Mouse (Mus musculus): Measurements from ENCODE around the gene Fscn1. TPM values are rescaled to one million over a fixed set of nuclear protein-coding genes. Genes with fewer than 3 reads are reported as not detected.

The Fscn1 gene
- polyA plus RNA-seq, 1 experiment from 2014 or later = 728 TPM

DNA sequence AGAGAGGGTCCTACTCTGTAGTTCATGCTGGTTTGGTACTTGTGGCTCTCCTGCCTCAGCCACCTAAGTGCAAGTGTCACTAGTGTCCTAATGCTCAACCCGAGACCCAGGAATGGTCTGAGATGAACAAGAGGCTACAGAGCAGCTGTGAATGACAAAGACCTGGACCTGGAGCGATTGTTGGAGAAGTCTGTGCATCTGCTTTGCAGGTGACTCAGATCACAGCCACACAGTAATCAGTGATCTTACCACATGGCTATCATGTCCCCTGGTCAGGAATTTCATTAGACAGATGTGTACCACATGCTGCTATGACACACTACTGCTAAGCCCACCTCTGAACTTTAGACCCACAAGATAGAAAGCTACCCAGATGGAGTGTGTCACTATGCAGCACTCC, 34.6 kb downstream of the Fscn1 start:
- DNase-seq (ENCODE audit: low spot score) = no peak
- Histone ChIP-seq H3K4me3 (ENCODE audit: low read depth, low read length) (no peak overlapping the region), H3K27ac (ENCODE audit: low read depth, low read length) (no peak overlapping the region), H3K36me3 (ENCODE audit: control insufficient read depth, insufficient read depth, low read length) (no peaks in the 10 kb centered on the region; the same call in 1 of the 2 replicates), H3K9ac (ENCODE audit: low read length) (no peak overlapping the region), H3K4me1 (replicated peaks; ENCODE audit: control insufficient read depth, insufficient read depth, low read length) (no peaks in the 10 kb centered on the region), H3K27me3 (ENCODE audit: control insufficient read depth, insufficient read depth, low read length) (no peaks in the 10 kb centered on the region), H3K9me3 (ENCODE audit: control insufficient read depth, low read length) (no peaks in the 10 kb centered on the region), H3K4me2 (ENCODE audit: low read depth, low read length, severe bottlenecking) (no peak overlapping the region)
- ATAC-seq (replicated peaks; ENCODE audit: low FRiP score) = no peak
- WGBS = 91% methylated on average over 2 of the region's 2 CpGs

DNA sequence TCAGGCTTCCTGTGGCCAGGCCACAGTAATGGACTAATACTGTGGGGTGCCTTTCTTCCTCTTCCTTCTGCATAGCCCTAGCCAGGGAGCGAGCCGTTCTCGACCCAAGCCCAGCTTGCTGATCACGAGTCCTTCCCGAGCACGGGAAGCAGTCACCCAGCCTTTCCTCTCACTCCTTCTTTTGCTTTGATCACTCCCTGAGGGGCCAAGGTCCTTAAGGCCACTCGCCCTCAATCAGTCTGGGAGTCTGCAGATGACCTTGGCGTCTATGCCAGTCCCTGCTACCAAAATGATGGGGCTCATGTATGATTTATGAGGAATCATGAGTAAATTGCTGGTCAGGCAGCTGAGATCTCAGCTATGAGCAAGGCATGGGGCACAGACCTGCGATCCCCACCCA, 37.4 kb downstream of the Fscn1 start:
- H3K4me1 ChIP-seq (replicated peaks; ENCODE audit: control insufficient read depth, insufficient read depth, low read length) = no peaks in the 10 kb centered on the region
- DNase-seq (ENCODE audit: low spot score) (no peak), ATAC-seq (replicated peaks; ENCODE audit: low FRiP score) (no peak)
- 87% methylated on average over 9 of the region's 9 CpGs for WGBS
- no peak overlapping the region for H3K27ac ChIP-seq (ENCODE audit: low read depth, low read length)
- no peak overlapping the region for H3K4me3 ChIP-seq (ENCODE audit: low read depth, low read length)
- H3K36me3 ChIP-seq (ENCODE audit: control insufficient read depth, insufficient read depth, low read length) = no peaks in the 10 kb centered on the region; the same call in 1 of the 2 replicates
- H3K27me3 ChIP-seq (ENCODE audit: control insufficient read depth, insufficient read depth, low read length) = no peaks in the 10 kb centered on the region
- no peaks in the 10 kb centered on the region for H3K9me3 ChIP-seq (ENCODE audit: control insufficient read depth, low read length)
- H3K9ac ChIP-seq (ENCODE audit: low read length) = no peak overlapping the region
- H3K4me2 ChIP-seq (ENCODE audit: low read depth, low read length, severe bottlenecking) = no peak overlapping the region

DNA sequence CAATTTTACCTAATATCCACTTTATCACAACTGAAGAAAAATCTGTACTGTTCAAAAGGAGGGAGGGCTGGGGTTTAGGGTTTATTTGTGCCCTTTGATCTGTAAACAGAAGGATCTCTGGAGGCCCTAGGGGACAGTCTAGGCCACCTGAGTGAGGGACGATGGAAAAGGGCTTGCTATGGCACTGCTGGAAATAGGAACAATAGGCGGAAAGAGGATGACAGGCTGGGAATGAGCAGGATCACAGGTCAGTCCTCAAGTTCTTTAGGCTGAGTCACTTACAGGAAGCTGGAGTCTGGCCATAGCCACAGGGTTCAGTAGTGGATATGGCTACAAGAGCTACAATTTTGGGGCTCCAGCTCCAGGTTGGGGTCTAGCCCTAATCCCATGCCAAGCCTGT, 38.0 kb downstream of the Fscn1 start:
- no peak overlapping the region for H3K27ac ChIP-seq (ENCODE audit: low read depth, low read length)
- 54% methylated on average over 2 of the region's 2 CpGs for WGBS
- no peaks in the 10 kb centered on the region for H3K36me3 ChIP-seq (ENCODE audit: control insufficient read depth, insufficient read depth, low read length)
- H3K9ac ChIP-seq (ENCODE audit: low read length) = no peak overlapping the region
- H3K4me3 ChIP-seq (ENCODE audit: low read depth, low read length) = no peak overlapping the region
- no peaks in the 10 kb centered on the region for H3K9me3 ChIP-seq (ENCODE audit: control insufficient read depth, low read length)
- ATAC-seq (replicated peaks; ENCODE audit: low FRiP score) (no peak), DNase-seq (ENCODE audit: low spot score) (no peak)
- H3K27me3 ChIP-seq (ENCODE audit: control insufficient read depth, insufficient read depth, low read length) = no peaks in the 10 kb centered on the region
- no peaks in the 10 kb centered on the region for H3K4me1 ChIP-seq (replicated peaks; ENCODE audit: control insufficient read depth, insufficient read depth, low read length)
- no peak overlapping the region for H3K4me2 ChIP-seq (ENCODE audit: low read depth, low read length, severe bottlenecking)

DNA sequence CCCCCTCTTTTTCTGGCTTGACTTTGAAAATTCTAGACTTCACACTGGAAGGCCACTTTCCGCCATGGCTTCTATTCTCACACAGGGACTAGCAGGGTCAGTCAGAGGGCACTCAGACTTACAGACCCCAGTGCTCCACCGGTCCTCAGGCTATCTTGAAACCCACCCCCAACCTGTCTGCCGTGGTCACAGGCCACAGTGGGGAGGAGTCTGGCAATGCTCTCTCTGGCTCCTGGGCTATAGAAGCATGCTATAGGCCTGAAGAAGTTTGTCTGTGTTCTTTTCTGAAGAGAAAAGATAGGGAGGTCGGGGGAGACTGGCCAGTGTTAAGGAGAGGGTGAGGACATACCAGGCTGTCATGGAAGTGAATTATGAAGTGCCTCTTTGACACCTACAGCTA, 39.9 kb downstream of the Fscn1 start:
- Histone ChIP-seq H3K4me2 (ENCODE audit: low read depth, low read length, severe bottlenecking) (no peak overlapping the region), H3K36me3 (ENCODE audit: control insufficient read depth, insufficient read depth, low read length) (no peaks in the 10 kb centered on the region; the same call in 1 of the 2 replicates), H3K9me3 (ENCODE audit: control insufficient read depth, low read length) (no peaks in the 10 kb centered on the region), H3K27ac (ENCODE audit: low read depth, low read length) (peak overlapping the region; percentile 48), H3K4me3 (ENCODE audit: low read depth, low read length) (no peak overlapping the region), H3K9ac (ENCODE audit: low read length) (no peak overlapping the region), H3K4me1 (replicated peaks; ENCODE audit: control insufficient read depth, insufficient read depth, low read length) (no peaks in the 10 kb centered on the region), H3K27me3 (ENCODE audit: control insufficient read depth, insufficient read depth, low read length) (no peaks in the 10 kb centered on the region)
- ATAC-seq (replicated peaks; ENCODE audit: low FRiP score) (no peak), DNase-seq (ENCODE audit: low spot score) (no peak)
- 57% methylated on average over 4 of the region's 4 CpGs for WGBS

DNA sequence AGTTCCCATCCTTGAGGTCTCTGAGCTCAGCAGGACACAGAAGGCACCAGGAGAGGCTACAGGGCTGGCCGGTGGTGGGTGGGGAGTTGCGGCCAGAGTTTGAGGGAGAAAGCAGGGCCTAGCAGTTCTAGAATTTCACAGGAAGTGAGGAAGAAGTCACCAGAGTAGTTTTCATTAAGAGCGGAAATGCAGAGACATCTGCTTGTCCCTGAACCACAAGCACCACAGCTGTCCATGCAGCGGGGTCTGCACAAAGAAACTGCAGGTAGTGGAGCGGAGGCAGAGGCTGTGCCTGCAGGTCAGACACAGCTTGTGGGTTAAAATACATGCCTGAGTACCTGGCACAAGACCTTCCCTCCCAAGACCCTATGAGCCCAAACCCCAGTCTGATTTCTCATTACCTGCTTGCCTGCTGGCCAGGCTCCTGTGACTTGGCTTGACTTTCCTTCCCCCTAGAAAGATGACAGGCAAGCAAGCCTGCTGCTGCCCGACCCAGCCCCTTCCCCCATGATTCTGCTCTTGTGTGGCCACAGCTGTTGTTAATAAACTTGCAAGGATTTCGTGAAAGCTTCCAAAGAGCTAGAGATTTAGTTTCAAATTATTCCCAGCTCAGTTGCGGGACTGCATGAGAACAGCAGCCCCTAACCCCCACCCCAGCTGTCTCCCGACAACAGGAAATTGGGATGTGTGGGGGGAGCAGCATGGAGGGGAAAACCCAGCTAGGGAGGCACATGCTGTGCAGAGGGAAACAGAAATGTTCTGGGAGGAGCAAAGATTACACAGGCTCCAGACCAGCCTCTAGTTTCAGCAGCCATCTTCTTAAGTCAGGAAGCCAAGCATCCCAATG, 40.7 kb downstream of the Fscn1 start:
- ATAC-seq (replicated peaks; ENCODE audit: low FRiP score) = no peak
- DNase-seq (ENCODE audit: low spot score) = peak; percentile 65
- 63% methylated on average over 9 of the region's 9 CpGs for WGBS
- Histone ChIP-seq H3K4me2 (ENCODE audit: low read depth, low read length, severe bottlenecking) (no peak overlapping the region), H3K36me3 (ENCODE audit: control insufficient read depth, insufficient read depth, low read length) (no peaks in the 10 kb centered on the region; the same call in 1 of the 2 replicates), H3K9me3 (ENCODE audit: control insufficient read depth, low read length) (no peaks in the 10 kb centered on the region), H3K27ac (ENCODE audit: low read depth, low read length) (peak overlapping the region; percentile 48), H3K4me3 (ENCODE audit: low read depth, low read length) (no peak overlapping the region), H3K27me3 (ENCODE audit: control insufficient read depth, insufficient read depth, low read length) (no peaks in the 10 kb centered on the region), H3K4me1 (replicated peaks; ENCODE audit: control insufficient read depth, insufficient read depth, low read length) (no peaks in the 10 kb centered on the region), H3K9ac (ENCODE audit: low read length) (no peak overlapping the region)

DNA sequence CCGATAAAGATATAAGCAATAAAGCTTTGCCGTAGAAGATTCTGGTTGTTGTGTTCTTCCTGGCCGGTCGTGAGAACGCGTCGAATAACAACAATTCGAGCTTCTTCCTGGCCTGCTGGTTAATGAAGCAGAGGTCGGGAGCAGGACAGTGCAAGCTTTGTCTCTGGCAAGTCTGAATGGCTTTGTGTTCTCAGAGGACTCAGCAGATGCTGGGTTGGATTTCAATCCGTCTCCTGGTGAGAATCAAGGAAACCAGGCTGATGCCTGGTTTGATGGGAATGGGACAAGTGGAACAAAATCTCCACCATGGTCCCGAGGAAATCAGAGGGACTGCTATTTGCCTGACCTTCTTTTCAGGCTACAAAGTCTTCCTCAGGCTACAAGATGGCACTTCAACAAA, 49.2 kb downstream of the Fscn1 start:
- no peak for ATAC-seq (replicated peaks; ENCODE audit: low FRiP score)
- Histone ChIP-seq H3K4me1 (replicated peaks; ENCODE audit: control insufficient read depth, insufficient read depth, low read length) (no peaks in the 10 kb centered on the region), H3K27me3 (ENCODE audit: control insufficient read depth, insufficient read depth, low read length) (no peaks in the 10 kb centered on the region), H3K9ac (ENCODE audit: low read length) (no peak overlapping the region), H3K36me3 (ENCODE audit: control insufficient read depth, insufficient read depth, low read length) (peaks cover 2% of the 10 kb centered on the region; the same call in 1 of the 2 replicates), H3K27ac (ENCODE audit: low read depth, low read length) (no peak overlapping the region; the same call in 1 of the 2 replicates), H3K4me2 (ENCODE audit: low read depth, low read length, severe bottlenecking) (no peak overlapping the region), H3K9me3 (ENCODE audit: control insufficient read depth, low read length) (no peaks in the 10 kb centered on the region), H3K4me3 (ENCODE audit: low read depth, low read length) (no peak overlapping the region)
- DNase-seq (ENCODE audit: low spot score) = no peak
- 61% methylated on average over 10 of the region's 11 CpGs for WGBS

DNA sequence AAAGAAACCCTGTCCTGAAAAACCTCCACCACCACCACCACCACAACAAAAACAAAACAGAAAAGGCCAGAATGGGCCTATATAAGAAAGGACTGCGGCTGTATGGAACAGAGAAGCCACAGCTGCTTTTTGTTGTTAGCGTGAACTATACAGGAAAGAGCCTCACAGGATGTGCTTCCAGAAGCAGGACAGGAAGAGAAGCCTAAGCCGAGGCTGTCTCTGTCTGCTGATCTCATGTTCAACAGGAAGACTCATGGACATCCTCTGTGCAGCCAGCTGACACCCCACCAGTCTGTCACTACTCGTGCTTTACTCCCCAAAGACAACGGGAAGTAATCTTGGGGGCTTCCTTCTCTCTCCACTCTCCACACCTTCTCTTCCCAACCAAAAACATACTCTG, 57.3 kb downstream of the Fscn1 start:
- H3K9me3 ChIP-seq (ENCODE audit: control insufficient read depth, low read length) = no peaks in the 10 kb centered on the region

More for the DNA sequence above, 57.3 kb downstream of the Fscn1 start:
- WGBS = 81% methylated on average over 5 of the region's 5 CpGs
- H3K27me3 ChIP-seq (ENCODE audit: control insufficient read depth, insufficient read depth, low read length) = no peaks in the 10 kb centered on the region
- DNase-seq (ENCODE audit: low spot score) (no peak), ATAC-seq (replicated peaks; ENCODE audit: low FRiP score) (no peak)
- no peak overlapping the region for H3K27ac ChIP-seq (ENCODE audit: low read depth, low read length)
- no peak overlapping the region for H3K4me3 ChIP-seq (ENCODE audit: low read depth, low read length)
- peaks cover 6% of the 10 kb centered on the region; the same call in 1 of the 2 replicates for H3K36me3 ChIP-seq (ENCODE audit: control insufficient read depth, insufficient read depth, low read length)
- H3K9ac ChIP-seq (ENCODE audit: low read length) = no peak overlapping the region
- H3K4me1 ChIP-seq (replicated peaks; ENCODE audit: control insufficient read depth, insufficient read depth, low read length) = no peaks in the 10 kb centered on the region
- no peak overlapping the region for H3K4me2 ChIP-seq (ENCODE audit: low read depth, low read length, severe bottlenecking)
